Mouse (Mus musculus) lung, adult 2 months (tissue): ENCODE measurements around the gene Vps54. TPM values are rescaled to one million over a fixed set of nuclear protein-coding genes. Genes with fewer than 3 reads are reported as not detected.
"Not testable (repeated sequence)": the region's sequence is repeated elsewhere in the genome, so short reads cannot be mapped to it uniquely, and the experiment has no call there.

Source experiments
- DNase-seq: peaks from one replicate; pipeline ENCODE4 v3.0.0; 2022
- H3K4me1 ChIP-seq: fragments of 200-500 bp; 2 replicates; pipeline ENCODE4 v1.6.1; 2011; ENCODE audit warnings: low read length; ENCODE audit not compliant: control insufficient read depth, insufficient read depth
- H3K4me3 ChIP-seq: fragments of 200-500 bp; replicated peaks from 2 replicates; pipeline ENCODE3; 2011; ENCODE audit warnings: low read depth, mild to moderate bottlenecking, control low read depth, low read length; ENCODE audit errors: extremely low read depth
- CTCF ChIP-seq: fragments of 200-500 bp; IDR thresholded peaks from 2 replicates; pipeline ENCODE4 v1.5.1; 2011; ENCODE audit warnings: mild to moderate bottlenecking, low read length, control low read depth; ENCODE audit not compliant: insufficient read depth
- POLR2A ChIP-seq: fragments of 200-500 bp; IDR thresholded peaks from 2 replicates; pipeline ENCODE4 v1.6.1; 2011; ENCODE audit warnings: low read depth, mild to moderate bottlenecking, control low read depth, low read length, borderline replicate concordance; ENCODE audit errors: extremely low read depth
- WGBS: fragments of 180-500 bp; shearing (Covaris S2); methylation state at CpG from one replicate; pipeline ENCODE4 v1.1.7; 2018; 5-methylcytosine and 5-hydroxymethylcytosine counted together
- polyA plus RNA-seq: library from polyadenylated mRNA; depleted of rRNA; stranded (reverse); fragments of >200 nt; gene quantifications from 2 replicates; pipeline ENCODE4 v1.2.3, GENCODE M21; 2012; rRNA removed

Vps54 gene
- polyA plus RNA-seq: 10.1 and 21.3 TPM in 2 replicates

DNA sequence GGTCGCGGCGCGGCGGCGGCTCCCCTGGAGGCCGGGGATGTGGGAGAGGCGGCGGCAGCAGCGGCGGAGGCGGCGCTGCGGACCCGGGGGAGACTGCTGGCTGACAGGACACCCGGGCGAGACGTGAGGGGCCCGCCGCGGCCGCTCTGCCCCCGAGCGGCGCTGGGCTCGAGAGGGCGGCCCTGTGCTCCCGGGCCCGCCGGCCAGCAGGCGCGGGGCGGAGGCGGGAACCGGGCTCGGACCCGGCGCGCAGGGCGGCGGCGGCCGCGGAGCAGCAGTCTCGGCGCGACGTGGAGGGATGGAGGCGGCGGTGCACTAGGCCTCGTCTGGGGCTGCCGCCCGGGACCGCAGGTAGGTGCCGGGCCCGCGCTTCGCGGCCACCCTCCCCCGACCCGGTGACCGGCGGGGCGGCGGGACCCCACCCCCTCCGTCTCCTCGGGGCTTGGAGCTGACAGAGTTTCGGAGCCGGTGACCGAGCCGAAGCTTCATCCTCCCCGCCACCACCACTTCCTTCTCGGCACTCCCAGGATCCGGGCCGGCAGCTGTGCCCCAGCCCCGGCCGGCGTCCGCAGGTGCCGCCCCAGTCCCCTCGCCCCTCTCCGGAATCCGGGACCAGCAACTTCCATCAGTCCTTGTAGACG is at the start of gene Vps54:
Gene Vps54 (plus strand): TSS at position 261 of the 641 bp plus-strand sequence.
- TF ChIP-seq POLR2A (no peak; the same call in 1 of the 2 replicates), CTCF (no peak)

DNA sequence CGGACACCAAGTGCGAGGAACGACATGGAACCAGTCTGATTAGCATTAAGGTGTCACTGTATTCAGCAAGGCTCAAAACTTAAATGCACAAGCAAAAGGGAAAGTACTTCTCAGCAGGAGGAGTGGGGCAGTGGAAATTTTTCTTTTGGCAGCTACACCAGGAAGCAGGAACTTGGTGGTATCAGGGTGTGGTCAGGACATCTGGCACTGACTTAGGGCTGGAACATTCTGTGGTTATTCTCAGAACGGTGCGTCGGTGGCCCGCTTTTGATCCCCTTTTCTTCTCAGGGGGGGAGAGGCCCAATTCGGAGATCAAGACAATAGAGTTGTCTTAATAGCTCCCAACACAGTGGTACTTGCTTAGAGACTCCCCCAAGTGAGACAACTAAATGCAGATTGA is 47.3 kb upstream of the Vps54 start:
- H3K4me3 ChIP-seq, H3K4me1 ChIP-seq, DNase-seq: not testable (repeated sequence)
- 62% methylated on average over 8 of the region's 8 CpGs for WGBS

More for the DNA sequence above, at the start of gene Vps54:
- H3K4me3 ChIP-seq: peak within 1 kb of the TSS; percentile 95
- peaks cover 22% of the 10 kb centered on the region for H3K4me1 ChIP-seq
- peak; percentile 75 for DNase-seq
- WGBS: under 1% methylated on average over 55 of the region's 84 CpGs

DNA sequence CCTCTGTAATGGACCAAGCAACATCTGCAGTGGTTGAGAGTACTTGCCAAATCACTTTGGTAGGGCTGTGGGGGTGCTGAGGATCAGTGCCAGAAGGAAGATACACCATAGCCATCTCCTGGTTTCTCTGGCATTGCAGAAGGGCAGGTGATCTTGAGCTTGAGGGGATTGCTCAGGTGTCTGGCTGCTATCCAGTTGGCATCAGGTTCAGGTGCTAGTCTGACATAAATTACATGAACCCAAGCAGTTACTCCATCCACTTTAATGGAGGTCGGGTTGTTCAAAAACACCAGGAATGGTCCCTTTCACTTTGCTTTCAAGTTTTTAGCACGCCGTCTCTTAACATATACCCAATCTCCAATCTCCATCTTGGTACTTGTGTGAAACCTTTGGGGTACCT is 44.2 kb upstream of the Vps54 start:
- DNase-seq: no peak

DNA sequence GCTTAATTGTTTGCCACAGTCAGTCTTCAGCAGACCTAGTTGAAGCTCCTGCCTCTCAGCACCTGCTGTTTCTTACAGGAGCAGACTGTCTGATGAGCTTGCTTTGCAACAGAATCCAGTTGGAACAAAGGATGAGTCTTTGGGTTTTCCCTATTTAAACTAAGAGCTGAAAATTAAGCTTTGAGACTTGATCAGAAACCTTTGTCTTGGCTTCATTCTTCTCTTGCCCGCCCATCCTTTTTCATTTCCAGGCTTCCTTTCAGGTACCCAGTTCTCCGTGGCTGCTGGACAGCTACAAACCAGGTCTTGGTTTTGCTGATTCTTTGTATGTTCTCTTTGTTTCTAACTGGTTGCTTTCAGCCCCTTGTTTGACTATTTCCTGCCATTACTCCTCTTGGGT is 30.0 kb upstream of the Vps54 start:
- 82% methylated on average over 2 of the region's 2 CpGs for WGBS
- TF ChIP-seq CTCF: no peak
- Histone ChIP-seq H3K4me3 (no peak overlapping the region), H3K4me1 (no peaks in the 10 kb centered on the region)
- DNase-seq: no peak

More for the DNA sequence above, 44.2 kb upstream of the Vps54 start:
- H3K4me1 ChIP-seq: no peaks in the 10 kb centered on the region
- TF ChIP-seq CTCF (no peak), POLR2A (no peak)
- H3K4me3 ChIP-seq: no peak overlapping the region
- WGBS: 90% methylated on average over 3 of the region's 3 CpGs

DNA sequence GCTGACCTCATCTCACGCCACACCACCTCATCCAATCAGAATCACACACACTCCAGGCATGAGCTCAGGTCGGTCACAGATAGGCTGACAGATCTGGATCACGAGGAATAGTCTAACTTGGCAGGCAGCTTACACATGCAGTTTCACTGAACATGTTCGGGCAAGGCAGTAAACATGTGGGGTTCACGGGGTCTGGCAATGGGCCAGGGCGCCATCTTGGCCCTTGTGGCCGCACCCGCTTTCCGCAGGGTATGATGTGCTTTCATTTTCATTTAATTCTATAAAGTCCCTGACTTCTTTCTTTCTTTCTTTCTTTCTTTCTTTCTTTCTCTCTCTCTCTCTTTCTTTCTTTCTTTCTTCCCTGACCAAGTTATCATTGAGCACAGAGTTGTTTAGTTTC is 29.4 kb upstream of the Vps54 start:
- whole genome bisulfite sequencing: 89% methylated on average over 9 of the region's 9 CpGs
- H3K4me3 ChIP-seq, DNase-seq, H3K4me1 ChIP-seq: not testable (repeated sequence)

DNA sequence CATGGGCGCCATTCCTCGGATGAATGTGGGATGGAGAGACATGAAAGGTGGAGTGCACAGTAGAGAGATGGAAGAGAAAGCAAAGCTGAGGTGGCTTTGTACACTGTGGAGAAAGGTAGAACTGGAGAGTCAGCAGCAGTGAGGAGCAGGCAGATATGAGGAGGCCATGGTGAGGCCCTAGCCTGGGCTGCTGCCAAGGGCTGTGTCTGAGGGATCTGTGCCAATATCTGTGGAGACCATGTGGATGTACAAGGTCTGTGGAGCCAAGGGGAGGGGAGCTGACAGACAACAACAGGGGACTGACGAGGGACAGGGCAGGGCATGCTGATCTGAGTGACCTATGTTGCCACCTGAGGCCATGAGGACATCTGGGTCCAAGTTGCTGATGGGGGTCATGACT is 21.7 kb upstream of the Vps54 start:
- 84% methylated on average over 3 of the region's 3 CpGs for WGBS
- TF ChIP-seq POLR2A (no peak), CTCF (no peak)

DNA sequence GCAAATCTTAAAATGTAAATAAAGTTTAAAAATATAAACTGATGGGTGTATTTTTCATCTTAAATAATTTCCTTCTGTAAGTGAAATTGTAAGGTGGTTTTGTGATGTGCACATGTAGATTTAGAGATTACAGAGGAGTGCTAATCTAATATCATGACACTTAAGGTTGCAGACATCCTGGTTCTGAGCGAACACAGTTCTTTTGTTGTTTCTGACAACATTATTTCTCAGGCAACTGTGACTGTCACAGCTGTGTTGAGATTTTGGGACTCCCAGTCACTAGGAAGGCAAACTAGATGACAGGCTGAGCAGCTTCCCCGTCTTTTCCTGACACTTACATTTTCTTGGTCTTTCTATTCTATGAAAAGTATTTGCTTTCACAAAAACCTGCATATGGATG is 19.8 kb upstream of the Vps54 start:
- DNase-seq: no peak
- Histone ChIP-seq H3K4me1 (peaks cover 2% of the 10 kb centered on the region; the same call in 1 of the 2 replicates), H3K4me3 (no peak overlapping the region)
- WGBS: 77% methylated on average over 2 of the region's 2 CpGs
- no peak for TF ChIP-seq CTCF
- TF ChIP-seq POLR2A: no peak

More for the DNA sequence above, 21.7 kb upstream of the Vps54 start:
- no peak for DNase-seq
- peaks cover 2% of the 10 kb centered on the region; the same call in 1 of the 2 replicates for H3K4me1 ChIP-seq
- no peak overlapping the region for H3K4me3 ChIP-seq

DNA sequence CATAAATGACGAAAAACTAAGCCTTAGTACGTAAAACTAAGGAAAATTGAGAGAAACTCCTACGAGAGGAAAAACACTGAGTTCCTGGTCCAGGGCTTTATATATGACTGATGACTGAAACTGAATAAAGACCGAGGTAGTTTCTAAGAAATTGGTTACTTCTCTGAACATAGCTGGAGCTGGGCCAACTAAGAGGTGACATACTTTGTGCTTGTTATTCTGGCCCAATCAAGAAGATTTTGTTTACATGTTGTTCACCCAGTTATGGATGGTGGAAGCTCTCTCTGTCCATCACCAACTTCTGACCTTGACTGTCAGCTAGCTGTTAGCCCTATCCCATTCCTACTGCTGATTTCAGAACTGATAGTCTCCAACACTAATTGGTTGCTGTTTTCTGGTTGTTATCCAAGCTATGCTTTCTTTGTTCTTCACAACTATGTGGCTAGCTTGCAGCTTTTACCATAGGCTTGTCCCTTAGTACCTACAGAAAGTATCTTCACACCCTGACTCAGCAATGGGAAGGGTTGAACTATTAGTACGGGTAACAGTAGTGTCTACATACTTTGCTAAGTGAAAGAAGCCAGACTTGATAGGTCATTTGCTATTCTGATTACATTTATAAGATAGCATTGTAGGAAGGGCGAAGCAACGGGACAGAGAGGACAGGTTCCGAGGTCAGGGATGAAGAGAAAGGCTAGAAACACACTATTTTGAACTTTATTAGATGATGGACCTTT is 19.1 kb upstream of the Vps54 start:
- Histone ChIP-seq H3K4me3 (no peak overlapping the region), H3K4me1 (peaks cover 2% of the 10 kb centered on the region)
- no peak for TF ChIP-seq POLR2A
- TF ChIP-seq CTCF: no peak
- no peak for DNase-seq
- whole genome bisulfite sequencing: 91% methylated on average over 8 of the region's 8 CpGs

DNA sequence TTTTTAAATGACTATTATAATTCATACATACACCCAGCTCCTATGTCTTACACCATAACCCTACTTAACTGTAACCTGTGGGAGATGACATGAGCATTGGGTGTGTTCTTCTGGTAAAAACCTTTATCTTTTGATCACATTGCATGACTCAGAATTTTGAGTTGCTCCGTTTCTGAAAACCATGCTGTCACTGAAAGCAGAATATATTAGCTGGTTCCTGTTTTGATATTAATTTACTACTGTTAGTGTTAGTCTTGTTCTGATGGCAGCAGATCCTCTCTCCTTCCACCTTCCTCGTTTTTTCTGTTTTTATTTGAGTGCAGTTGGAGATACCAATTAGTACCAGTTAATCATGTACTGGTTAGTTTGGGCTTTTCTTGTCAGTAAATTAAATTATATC is 18.3 kb upstream of the Vps54 start:
- peaks cover 2% of the 10 kb centered on the region for H3K4me1 ChIP-seq
- H3K4me3 ChIP-seq: no peak overlapping the region
- TF ChIP-seq CTCF (no peak), POLR2A (no peak)
- no peak for DNase-seq
- 45% methylated on average over 2 of the region's 2 CpGs for whole genome bisulfite sequencing

DNA sequence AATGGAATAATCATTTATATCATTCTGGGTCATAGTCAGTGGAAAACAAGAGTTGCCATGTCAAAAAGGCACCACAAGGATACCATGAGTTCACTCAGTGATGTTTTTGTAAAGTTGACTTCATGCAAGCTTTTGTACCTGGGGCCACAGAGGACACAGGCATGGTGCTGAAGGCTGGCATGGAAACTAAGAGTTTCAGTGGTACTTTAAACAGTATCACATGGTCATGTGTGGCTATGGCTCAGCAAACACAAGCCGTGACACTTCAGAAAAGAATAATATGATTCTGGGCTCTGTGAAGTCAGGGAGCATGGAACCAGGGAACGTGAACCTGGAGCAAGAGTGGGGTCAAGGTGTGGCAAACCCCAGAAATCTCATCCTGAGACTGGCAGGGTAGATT is 17.7 kb upstream of the Vps54 start:
- 56% methylated on average over 2 of the region's 2 CpGs for WGBS

More for the DNA sequence above, 17.7 kb upstream of the Vps54 start:
- no peak for TF ChIP-seq CTCF
- TF ChIP-seq POLR2A: no peak
- Histone ChIP-seq H3K4me1 (peaks cover 2% of the 10 kb centered on the region), H3K4me3 (no peak overlapping the region)
- no peak for DNase-seq
